Mouse (Mus musculus) thymus, adult 2 months (tissue): Measurements from ENCODE around the gene 1700122O11Rik. TPM values are rescaled to one million over a fixed set of nuclear protein-coding genes. Genes with fewer than 3 reads are reported as not detected.

Experiments used
- DNase-seq: peaks from one replicate; pipeline ENCODE4 v3.0.0; 2021
- H3K27ac ChIP-seq: fragments of 200-500 bp; 2 replicates; pipeline ENCODE4 v1.5.1; 2012; ENCODE audit warnings: low read length, control low read depth; ENCODE audit not compliant: control insufficient read depth, insufficient read depth
- H3K27me3 ChIP-seq: fragments of 200-500 bp; 2 replicates; pipeline ENCODE4 v1.6.1; 2012; ENCODE audit warnings: mild to moderate bottlenecking, low read length, moderate library complexity, mixed read lengths; ENCODE audit not compliant: control insufficient read depth, insufficient read depth
- H3K36me3 ChIP-seq: fragments of 200-500 bp; 2 replicates; pipeline ENCODE4 v1.6.1; 2012; ENCODE audit warnings: mild to moderate bottlenecking, low read length, moderate library complexity; ENCODE audit not compliant: control insufficient read depth, insufficient read depth
- H3K4me1 ChIP-seq: fragments of 200-500 bp; replicated peaks from 2 replicates; pipeline ENCODE4 v1.6.1; 2012; ENCODE audit warnings: low read length; ENCODE audit not compliant: control insufficient read depth, insufficient read depth
- H3K4me3 ChIP-seq: fragments of 200-500 bp; 2 replicates; pipeline ENCODE4 v1.5.1; 2012; ENCODE audit warnings: mild to moderate bottlenecking, low read length, control low read depth, moderate library complexity; ENCODE audit not compliant: control insufficient read depth, insufficient read depth
- CTCF ChIP-seq: fragments of 200-500 bp; IDR thresholded peaks from 2 replicates; pipeline ENCODE4 v1.5.1; 2012; ENCODE audit warnings: mild to moderate bottlenecking, control low read depth, low read length, moderate library complexity, borderline replicate concordance; ENCODE audit not compliant: control insufficient read depth, poor library complexity, insufficient read depth; ENCODE audit errors: extremely low read depth
- POLR2A ChIP-seq: fragments of 200-500 bp; IDR thresholded peaks from 2 replicates; pipeline ENCODE4 v1.6.1; 2012; ENCODE audit warnings: mild to moderate bottlenecking, low read length, control low read depth, moderate library complexity; ENCODE audit not compliant: control insufficient read depth, poor library complexity, insufficient read depth; ENCODE audit errors: extremely low read depth
- WGBS: fragments of 180-500 bp; shearing (Covaris S2); methylation state at CpG from one replicate; pipeline ENCODE4 v1.1.7; 2018; 5-methylcytosine and 5-hydroxymethylcytosine counted together
- polyA plus RNA-seq: library from polyadenylated mRNA; depleted of rRNA; stranded (reverse); fragments of >200 nt; gene quantifications from 2 replicates; pipeline ENCODE4 v1.2.3, GENCODE M21; 2012

1700122O11Rik gene
- polyA plus RNA-seq, 1 experiment = not detected

DNA sequence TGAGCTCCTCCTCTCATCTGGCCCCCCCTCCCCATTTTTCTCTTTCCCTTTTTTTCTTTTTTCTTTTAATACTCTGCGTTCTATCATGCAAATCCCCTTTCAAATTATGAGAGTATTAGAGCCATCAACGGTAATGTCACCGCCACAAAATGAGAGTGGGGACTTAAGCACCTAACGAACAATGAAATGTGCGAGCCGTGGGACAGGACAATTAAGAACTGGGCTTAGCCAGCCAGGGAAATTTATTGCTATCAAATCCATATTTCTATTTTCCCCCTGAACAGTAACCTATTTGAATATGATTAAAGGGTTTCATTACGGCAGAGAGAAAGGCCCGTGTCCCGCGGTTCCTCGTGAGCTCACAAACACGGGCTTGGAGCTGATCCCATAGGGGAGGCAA, 27.0 kb downstream of the 1700122O11Rik start:
- Histone ChIP-seq H3K4me3 (no peak overlapping the region), H3K27ac (no peak overlapping the region), H3K36me3 (no peaks in the 10 kb centered on the region), H3K4me1 (peaks cover 3% of the 10 kb centered on the region; the same call in 1 of the 2 replicates), H3K27me3 (no peaks in the 10 kb centered on the region)
- TF ChIP-seq CTCF (no peak), POLR2A (no peak)
- no peak for DNase-seq
- WGBS = 94% methylated on average over 12 of the region's 12 CpGs

DNA sequence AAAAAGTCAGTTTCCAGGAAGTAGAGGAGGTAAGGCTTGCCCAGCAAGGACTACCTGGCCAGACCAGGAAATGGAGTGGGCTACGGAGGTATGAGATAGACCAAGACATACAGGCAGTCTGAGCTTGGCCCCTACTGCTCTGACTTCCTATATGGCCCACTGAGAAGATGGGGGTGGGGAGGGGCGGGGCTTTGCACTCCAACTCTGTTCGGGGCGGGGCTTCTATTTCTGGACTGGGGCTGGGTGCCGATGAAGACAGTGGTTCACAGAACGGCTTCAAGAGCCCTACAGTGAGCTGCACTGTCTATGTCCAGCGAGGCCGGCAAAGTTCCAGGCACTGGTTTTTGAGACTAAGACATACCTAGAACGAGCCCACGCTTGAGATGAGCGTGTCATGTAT, 27.8 kb downstream of the 1700122O11Rik start:
- no peak for TF ChIP-seq POLR2A
- TF ChIP-seq CTCF = no peak
- WGBS = 75% methylated on average over 11 of the region's 11 CpGs
- Histone ChIP-seq H3K4me3 (no peak overlapping the region), H3K4me1 (peaks cover 3% of the 10 kb centered on the region; the same call in 1 of the 2 replicates), H3K27me3 (no peaks in the 10 kb centered on the region), H3K36me3 (no peaks in the 10 kb centered on the region), H3K27ac (no peak overlapping the region)
- no peak for DNase-seq

DNA sequence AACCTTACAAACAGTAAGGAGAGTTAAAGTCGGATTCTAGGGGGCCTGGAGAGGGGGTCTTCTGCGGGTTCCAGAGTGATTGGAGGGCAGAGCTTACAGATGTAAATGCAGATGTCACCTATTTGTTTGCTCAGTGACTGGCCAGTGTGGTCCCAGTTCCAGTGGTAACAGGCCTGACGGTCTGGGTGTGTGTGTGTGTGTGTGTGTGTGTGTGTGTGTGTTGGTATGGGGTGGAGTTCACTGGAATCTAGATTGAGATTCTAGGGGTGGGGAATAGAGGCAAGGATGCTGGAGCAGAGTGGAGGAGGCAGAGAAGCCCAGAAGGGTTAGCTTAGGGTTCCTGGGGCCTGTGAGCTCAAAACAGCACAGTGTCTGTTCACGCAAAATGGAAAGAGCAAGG, 32.3 kb downstream of the 1700122O11Rik start:
- H3K27ac ChIP-seq = no peak overlapping the region
- no peaks in the 10 kb centered on the region for H3K36me3 ChIP-seq
- H3K27me3 ChIP-seq = no peaks in the 10 kb centered on the region
- DNase-seq = no peak
- H3K4me3 ChIP-seq = no peak overlapping the region
- WGBS = 93% methylated on average over 4 of the region's 4 CpGs
- TF ChIP-seq CTCF (no peak), POLR2A (no peak)
- H3K4me1 ChIP-seq = peaks cover 16% of the 10 kb centered on the region

DNA sequence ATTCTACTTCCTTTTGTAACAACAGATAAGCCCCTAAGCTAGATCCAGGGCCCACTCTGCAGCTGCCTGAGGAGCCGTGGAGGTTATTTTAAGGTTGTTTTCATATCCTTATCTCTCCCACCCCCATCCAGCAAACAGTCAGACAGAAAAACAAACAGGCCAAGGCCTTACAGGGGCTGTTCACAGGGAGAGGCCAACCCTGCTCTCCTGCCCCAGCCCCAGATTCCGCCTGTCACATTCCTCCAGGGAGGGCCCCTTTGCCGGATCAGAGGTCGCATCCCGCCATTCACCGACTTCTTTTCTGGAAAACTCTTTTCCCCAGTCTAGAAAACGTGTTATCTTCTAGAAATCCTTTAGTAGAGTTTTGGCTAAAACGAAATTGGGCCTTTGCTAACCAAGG, 33.0 kb downstream of the 1700122O11Rik start:
- H3K27ac ChIP-seq = no peak overlapping the region
- DNase-seq = no peak
- 92% methylated on average over 8 of the region's 8 CpGs for WGBS

DNA sequence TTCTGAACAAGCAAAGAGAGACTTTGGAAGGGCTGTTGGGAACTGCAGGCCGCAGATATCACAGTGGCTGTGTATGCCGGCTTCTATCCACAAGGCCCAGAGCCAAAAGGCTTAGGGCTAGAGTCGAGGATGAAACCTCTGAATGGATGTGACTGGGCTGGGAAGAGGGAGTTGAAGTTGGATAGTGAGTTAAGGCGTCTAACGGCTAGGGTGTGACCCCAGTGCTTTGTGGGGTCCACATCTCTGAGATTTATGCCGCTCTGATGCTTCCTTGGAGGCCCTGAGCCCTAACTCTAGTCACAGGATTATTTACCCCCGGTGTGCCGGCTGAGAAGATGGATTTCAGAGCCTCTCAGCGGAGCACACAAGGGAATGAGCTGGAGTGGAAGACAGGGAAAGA, 33.5 kb downstream of the 1700122O11Rik start:
- peaks cover 20% of the 10 kb centered on the region for H3K4me1 ChIP-seq
- no peak for DNase-seq
- no peaks in the 10 kb centered on the region for H3K36me3 ChIP-seq
- H3K27me3 ChIP-seq = no peaks in the 10 kb centered on the region
- H3K27ac ChIP-seq = no peak overlapping the region
- TF ChIP-seq POLR2A (no peak), CTCF (no peak)
- H3K4me3 ChIP-seq = no peak overlapping the region
- 95% methylated on average over 9 of the region's 9 CpGs for WGBS

More for the DNA sequence above, 33.0 kb downstream of the 1700122O11Rik start:
- TF ChIP-seq CTCF = no peak
- no peak for TF ChIP-seq POLR2A
- H3K36me3 ChIP-seq = no peaks in the 10 kb centered on the region
- no peaks in the 10 kb centered on the region for H3K27me3 ChIP-seq
- H3K4me1 ChIP-seq = peaks cover 17% of the 10 kb centered on the region
- no peak overlapping the region for H3K4me3 ChIP-seq

DNA sequence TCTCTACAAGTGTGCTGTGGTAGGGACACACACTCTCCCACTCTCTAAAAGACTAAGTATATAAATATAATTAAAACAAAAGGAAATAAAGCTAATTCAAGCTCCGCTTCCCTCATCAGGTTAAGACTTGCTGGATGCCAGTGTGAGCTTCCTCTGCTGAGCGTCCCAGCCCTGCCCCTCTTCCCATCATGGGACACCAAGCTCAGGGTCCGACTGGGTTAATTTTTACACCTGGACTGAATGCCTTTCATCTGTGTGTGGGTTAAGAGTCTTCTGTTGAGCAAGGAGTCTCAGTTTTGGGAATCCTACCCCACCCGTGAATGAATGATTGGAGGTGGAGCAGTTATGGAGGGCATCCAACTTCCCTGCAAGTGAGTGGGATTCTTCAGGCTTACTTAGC, 35.6 kb downstream of the 1700122O11Rik start:
- TF ChIP-seq POLR2A = no peak
- TF ChIP-seq CTCF = no peak
- no peak for DNase-seq
- H3K36me3 ChIP-seq = no peaks in the 10 kb centered on the region
- peak overlapping the region; percentile 30; the same call in 1 of the 2 replicates for H3K27ac ChIP-seq
- H3K4me3 ChIP-seq = peak overlapping the region; percentile 54; the same call in 1 of the 2 replicates
- H3K27me3 ChIP-seq = no peaks in the 10 kb centered on the region
- H3K4me1 ChIP-seq = peaks cover 21% of the 10 kb centered on the region
- 82% methylated on average over 4 of the region's 4 CpGs for whole genome bisulfite sequencing
